Mouse (Mus musculus): Measurements from ENCODE around the gene Caap1.

The Caap1 gene

DNA sequence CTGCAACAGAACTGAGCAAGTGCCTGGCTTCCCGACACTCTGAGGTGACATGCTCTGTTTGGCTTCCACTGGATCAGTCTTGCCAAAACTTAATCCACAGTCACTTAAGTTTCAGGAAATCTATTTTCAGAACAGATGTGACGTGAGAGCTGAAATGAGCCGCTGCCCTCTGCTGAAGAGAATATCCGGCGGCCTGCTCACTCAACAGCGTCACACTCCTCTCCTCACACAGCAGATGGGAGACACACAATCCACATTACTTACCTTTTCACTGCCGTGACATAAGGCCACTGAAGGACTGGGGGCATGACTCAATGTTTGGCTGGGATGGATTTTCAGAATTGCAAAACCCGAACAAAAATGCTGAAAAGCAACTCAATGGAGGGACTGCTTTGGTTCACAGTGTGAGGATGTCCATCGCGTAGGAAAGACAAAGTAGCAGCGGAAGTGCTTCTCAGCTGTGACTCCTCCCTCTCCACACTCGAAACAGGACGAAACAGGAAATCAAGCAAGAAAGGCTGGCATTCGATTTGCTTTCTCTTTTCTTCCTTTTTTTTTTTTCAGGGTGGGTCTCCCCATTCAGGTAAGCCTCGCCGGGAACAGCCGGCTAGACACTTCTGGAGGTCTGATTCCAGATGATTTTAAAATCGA, 79.7 kb downstream of the Caap1 start:
- DNase-seq, result peak; percentile 14

DNA sequence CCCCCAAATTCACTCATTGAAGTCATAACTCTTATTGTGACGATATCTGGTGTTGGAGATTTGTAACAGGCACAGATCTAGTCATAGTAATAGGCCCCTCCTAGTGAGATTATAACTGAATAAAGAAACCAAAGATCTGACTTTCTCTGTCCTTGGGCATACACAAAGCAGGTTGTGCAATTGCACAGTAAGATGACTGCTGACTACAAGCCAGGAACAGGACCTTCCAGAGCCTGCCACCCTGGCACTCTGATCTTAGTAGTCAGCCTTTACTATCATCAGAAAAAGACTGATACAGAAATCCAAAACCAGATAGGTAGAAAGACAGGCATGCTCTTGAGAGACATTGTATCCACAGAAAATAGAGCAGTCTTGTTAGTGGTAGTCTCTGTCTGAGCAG, 83.3 kb downstream of the Caap1 start:
- DNase-seq, result no peak

DNA sequence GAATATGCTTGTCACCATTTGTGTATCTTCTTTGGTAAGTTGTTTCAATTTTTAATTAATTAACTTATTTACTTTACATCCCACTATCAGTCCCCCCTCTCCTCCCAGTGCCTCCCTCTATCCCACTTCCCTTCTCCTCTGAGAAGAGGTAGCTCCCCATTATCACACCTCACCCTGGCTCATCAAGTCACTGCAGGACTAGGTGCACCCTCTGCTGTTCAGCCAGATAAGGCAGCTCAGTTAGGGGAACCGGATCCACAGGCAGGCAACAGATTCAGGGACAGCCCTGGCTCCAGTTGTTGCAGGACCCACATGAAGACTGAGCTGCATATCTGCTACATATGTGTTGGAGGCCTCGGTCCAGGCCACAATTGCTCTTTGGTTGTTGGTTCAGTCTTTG, 97.2 kb downstream of the Caap1 start:
- DNase-seq, result no peak

DNA sequence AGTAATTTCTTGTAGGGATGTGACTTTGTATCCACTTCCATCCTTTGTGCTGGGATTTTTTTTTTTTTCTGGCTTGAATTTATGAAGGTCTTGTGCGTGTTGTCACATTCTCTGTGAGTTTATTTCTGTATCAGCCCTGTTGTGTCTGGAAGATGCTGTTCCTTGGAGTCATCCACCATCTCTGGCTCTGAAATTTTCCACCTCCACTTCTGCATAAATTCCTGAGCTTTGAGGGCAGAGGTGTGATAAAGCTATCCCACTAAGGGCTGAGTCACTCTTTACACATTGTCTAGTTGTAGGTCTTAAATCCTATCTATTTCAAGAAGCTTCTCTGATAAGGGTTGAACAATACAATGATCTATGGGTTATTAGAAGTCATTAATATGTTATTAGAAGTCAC, 101.7 kb downstream of the Caap1 start:
- no peak for DNase-seq

Measured in kidney, adult 18-20 months (tissue).